Mouse (Mus musculus): ENCODE measurements around the gene Cacng6. TPM values are rescaled to one million over a fixed set of nuclear protein-coding genes. Genes with fewer than 3 reads are reported as not detected.

Gene Cacng6
- polyA plus RNA-seq (2017; shearing (Covaris generic)), result not detected

DNA sequence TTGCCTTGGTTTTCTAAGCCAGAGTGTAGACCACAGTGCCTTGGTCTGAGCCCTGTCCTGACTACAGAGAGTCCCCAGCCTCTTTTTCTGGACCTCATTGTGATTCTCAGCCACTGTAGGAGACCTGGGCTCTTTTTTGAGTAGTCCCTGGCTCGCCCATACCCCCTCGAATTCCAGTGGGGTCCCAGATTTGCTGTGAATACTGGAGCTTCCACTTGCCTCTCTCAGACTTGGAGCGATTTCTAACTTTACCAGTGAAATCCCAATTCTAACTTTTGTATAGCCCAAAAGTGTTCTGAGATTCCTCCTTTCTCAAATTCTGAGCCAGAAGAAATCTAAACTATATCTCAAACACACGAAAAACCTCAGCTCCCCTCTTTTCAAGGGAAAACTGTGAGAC, at the start of gene Cacng6:
Gene Cacng6, plus strand, starts transcription at position 301 of the 400 bp plus-strand sequence.

DNA sequence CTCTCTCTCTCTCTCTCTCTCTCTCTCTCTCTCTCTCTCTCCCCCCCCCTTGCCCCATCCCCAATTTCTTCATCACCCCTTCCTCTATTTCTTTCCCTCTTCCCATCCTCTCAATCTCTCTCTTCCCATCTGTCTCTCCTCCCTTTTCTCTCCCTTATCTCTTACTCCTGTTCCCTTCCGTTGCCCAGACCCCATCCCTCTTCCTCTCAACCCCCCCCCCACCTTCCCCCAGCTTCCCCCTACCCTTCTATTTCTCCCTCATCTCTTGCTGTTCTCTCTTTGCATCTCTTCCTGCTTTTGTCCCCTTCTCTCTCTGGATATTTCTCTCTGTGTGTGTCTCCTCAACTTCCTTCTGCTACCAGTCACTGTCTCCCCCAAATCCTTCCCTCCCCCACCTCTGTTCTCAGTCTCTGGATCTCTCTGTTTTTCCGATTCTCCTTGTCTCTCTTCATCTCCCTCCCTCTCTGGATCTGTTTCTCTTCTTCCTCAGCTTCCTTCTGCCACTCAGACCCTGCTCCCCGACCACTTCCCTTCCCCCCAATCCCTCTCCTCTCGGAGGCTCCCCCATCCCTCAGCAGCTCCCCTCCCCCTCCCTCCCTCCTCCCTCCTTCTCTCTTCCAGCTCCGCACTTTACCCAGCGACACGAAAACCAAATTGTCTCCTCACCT, 33.4 kb upstream of the Cacng6 start, which contains the start of gene Cacng8:
Gene Cacng8, plus strand, starts transcription at position 271 of the 668 bp plus-strand sequence.

Other genes starting within 250 kb of the Cacng6 start
- gene Nlrp12, start 174.5 kb upstream of the Cacng6 start, polyA plus RNA-seq (2017; shearing (Covaris generic)), result not detected
- 0.27 TPM for gene Myadm, start 135.1 kb upstream of the Cacng6 start, polyA plus RNA-seq (2017; shearing (Covaris generic))
- gene Prkcg, start 135.0 kb upstream of the Cacng6 start, polyA plus RNA-seq (2017; shearing (Covaris generic)), result not detected
- not detected for gene Cacng7, start 91.2 kb upstream of the Cacng6 start, polyA plus RNA-seq (2017; shearing (Covaris generic))
- gene Cacng8, start 33.5 kb upstream of the Cacng6 start, polyA plus RNA-seq (2017; shearing (Covaris generic)), result not detected
- not detected for gene Tarm1, start 78.4 kb downstream of the Cacng6 start, polyA plus RNA-seq (2017; shearing (Covaris generic))
- 0.19 TPM for gene Oscar, start 192.0 kb downstream of the Cacng6 start, polyA plus RNA-seq (2017; shearing (Covaris generic))
- gene Ndufa3, start 193.2 kb downstream of the Cacng6 start, polyA plus RNA-seq (2017; shearing (Covaris generic)), result 285 TPM
- 26.4 TPM for gene Tfpt, start 205.7 kb downstream of the Cacng6 start, polyA plus RNA-seq (2017; shearing (Covaris generic))
- gene Prpf31, start 205.8 kb downstream of the Cacng6 start, polyA plus RNA-seq (2017; shearing (Covaris generic)), result 48.7 TPM
- gene Cnot3, start 221.1 kb downstream of the Cacng6 start, polyA plus RNA-seq (2017; shearing (Covaris generic)), result 93.3 TPM
- 28.2 TPM for gene Leng1, start 241.6 kb downstream of the Cacng6 start, polyA plus RNA-seq (2017; shearing (Covaris generic))